Mouse (Mus musculus): Measurements from ENCODE around the gene Fam219a.

The Fam219a gene

GRCm38 (mm10) chr4:41470684-41471383 lies 98.5 kb downstream of the Fam219a start:
- peak; percentile 77 for ATAC-seq (ENCODE audit: low TSS enrichment)

DNA sequence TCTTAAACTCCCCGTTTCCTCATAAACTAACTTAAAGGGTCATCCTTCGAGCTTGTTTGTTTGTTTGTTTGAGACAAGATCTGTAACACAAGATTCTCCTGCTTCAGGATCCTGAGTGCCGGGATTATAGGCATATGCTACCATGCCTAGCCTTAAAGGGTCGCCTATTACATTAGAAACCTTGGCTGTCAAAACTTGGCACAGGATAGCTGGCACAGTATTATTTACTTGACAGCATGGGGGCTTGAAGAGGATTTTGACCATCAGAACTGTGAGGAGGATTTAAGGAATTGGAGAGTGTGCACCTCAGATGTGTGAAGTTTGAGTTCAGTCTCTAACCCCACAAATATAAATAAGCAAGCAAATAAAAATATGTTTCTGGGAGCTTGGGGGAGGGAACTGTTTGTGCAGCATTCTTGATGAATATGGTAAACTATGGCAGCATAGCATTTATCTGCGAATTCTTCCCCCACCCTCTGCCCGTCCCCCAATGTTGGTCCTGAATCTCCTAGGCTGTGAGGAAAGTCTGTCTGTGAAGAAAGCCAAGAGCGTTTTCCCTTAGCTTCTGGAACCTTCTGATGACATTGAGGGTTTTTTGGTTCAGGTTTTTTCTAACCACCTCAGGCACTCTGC lies 99.2 kb downstream of the Fam219a start:
- ATAC-seq (ENCODE audit: low TSS enrichment), result no peak

DNA sequence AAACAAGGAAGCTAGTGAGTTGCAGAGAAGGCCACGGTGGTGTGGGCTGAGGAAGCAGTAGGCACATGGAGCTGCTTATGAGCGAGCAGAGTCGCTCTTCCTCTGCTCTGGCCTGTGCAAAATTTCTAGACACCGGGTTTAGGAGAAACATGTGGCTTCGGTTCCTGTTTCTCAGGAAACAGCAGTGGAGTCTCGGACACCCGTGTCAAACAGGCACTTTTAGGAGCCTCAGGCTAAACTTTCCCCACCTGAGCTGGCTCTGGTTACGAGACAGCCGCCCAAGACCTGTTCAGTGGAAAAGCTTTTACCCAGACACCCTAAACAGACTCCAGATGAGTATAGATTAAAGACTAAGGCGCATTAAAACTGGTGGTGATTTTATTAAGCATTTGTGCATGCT lies 100.1 kb downstream of the Fam219a start:
- no peak for ATAC-seq (ENCODE audit: low TSS enrichment)

- no peak for ATAC-seq (ENCODE audit: low TSS enrichment)
Measured at GRCm38 (mm10) chr4:41468396-41469080, 100.8 kb downstream of the Fam219a start.

Measured in frontal cortex, adult (tissue).